Mouse (Mus musculus) myocyte (in vitro differentiated cells): ENCODE data around the gene Hic1.

ENCODE experiments used
- CEBPB ChIP-seq: IDR thresholded peaks from 2 replicates; pipeline ENCODE4 v1.6.1; 2011; ENCODE audit warnings: mild to moderate bottlenecking, moderate library complexity; ENCODE audit not compliant: poor library complexity, insufficient read depth, severe bottlenecking
- E2F4 ChIP-seq: IDR thresholded peaks from one replicate; pipeline ENCODE4 v1.6.1; 2011; ENCODE audit warnings: mild to moderate bottlenecking, control low read depth, moderate library complexity; ENCODE audit not compliant: insufficient read depth
- MAX ChIP-seq: IDR thresholded peaks from one replicate; pipeline ENCODE4 v1.6.1; 2011; ENCODE audit warnings: low read depth, mild to moderate bottlenecking, control low read depth
- MYOD1 ChIP-seq, 3 experiments: IDR thresholded peaks; one replicate each; pipeline ENCODE4 v1.6.1; 2011; ENCODE audit warnings: control low read depth in 2 of 3, low read depth in 2 of 3, mild to moderate bottlenecking in 2 of 3, moderate library complexity in 1 of 3; ENCODE audit not compliant: insufficient read length in 2 of 3, control insufficient read depth in 1 of 3
- POLR2A ChIP-seq: IDR thresholded peaks from one replicate; pipeline ENCODE4 v1.6.1; 2011; ENCODE audit warnings: low read depth, mild to moderate bottlenecking, control low read depth, moderate library complexity; ENCODE audit not compliant: insufficient read length
- POLR2AphosphoS2 ChIP-seq: IDR thresholded peaks from one replicate; pipeline ENCODE4 v1.6.1; 2011; ENCODE audit warnings: low read depth, control low read depth; ENCODE audit not compliant: insufficient read length
- REST ChIP-seq: IDR thresholded peaks from one replicate; pipeline ENCODE4 v1.6.1; 2011; ENCODE audit warnings: mild to moderate bottlenecking, control low read depth, moderate library complexity; ENCODE audit not compliant: insufficient read depth, insufficient read length
- SRF ChIP-seq: IDR thresholded peaks from one replicate; pipeline ENCODE4 v1.6.1; 2011; ENCODE audit warnings: low read depth; ENCODE audit not compliant: control insufficient read depth, insufficient read length
- TCF12 ChIP-seq: IDR thresholded peaks from one replicate; pipeline ENCODE4 v1.6.1; 2011; ENCODE audit warnings: mild to moderate bottlenecking, control low read depth; ENCODE audit not compliant: poor library complexity, insufficient read depth, severe bottlenecking
- USF1 ChIP-seq: IDR thresholded peaks from one replicate; pipeline ENCODE4 v1.6.1; 2011; ENCODE audit warnings: low read depth, mild to moderate bottlenecking, control low read depth, moderate library complexity

DNA sequence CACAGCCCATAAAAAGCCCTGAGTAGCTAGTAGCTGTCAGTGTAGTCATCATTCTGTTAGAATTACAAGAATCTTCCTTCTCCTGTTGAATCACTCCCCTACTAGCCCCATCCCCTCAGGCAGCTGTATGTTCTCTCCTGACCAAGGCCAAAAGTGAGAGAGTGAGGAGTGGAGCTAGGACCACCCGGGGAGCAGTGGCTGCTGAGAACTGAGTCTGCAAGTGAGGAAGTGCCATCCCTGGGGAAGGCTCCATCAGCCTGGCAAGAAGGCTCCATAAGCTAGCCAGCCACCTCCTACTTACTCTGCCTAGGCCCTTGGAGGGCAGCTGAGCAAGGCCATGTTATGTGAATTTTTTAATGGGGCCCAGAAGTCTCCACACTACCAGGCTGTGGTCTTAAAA, 27.4 kb downstream of the Hic1 start:
- TF ChIP-seq POLR2A (no peak), TCF12 (no peak), MYOD1 (IDR thresholded peaks at IDR 0.05; ENCODE audit: control insufficient read depth in 1 of 3, insufficient read length in 2 of 3, low read depth in 2 of 3) (no peak), E2F4 (no peak), SRF (no peak), MAX (no peak), CEBPB (no peak), USF1 (no peak), REST (no peak), POLR2AphosphoS2 (no peak)
